Mouse (Mus musculus): ENCODE measurements around the gene Krit1.
"Not testable (repeated sequence)": the region's sequence is repeated elsewhere in the genome, so short reads cannot be mapped to it uniquely, and the experiment has no call there.

Gene Krit1

GRCm38 (mm10) chr5:3802433-3803291 is at the start of gene Krit1, which contains the start of gene Ankib1:
Gene Krit1 (plus strand): TSS chr5:3803184.
Gene Ankib1 (minus strand): TSS chr5:3802925.
- peak; percentile 90 for DNase-seq (ENCODE audit: low spot score)

GRCm38 (mm10) chr5:3771512-3771911 is 31.5 kb upstream of the Krit1 start:
- DNase-seq (ENCODE audit: low spot score) = no peak

GRCm38 (mm10) chr5:3772017-3772416 is 31.0 kb upstream of the Krit1 start:
- DNase-seq (ENCODE audit: low spot score) = no peak

GRCm38 (mm10) chr5:3782670-3783069 is 20.3 kb upstream of the Krit1 start:
- DNase-seq (ENCODE audit: low spot score) = no peak

- DNase-seq (ENCODE audit: low spot score) = no peak
Observed at GRCm38 (mm10) chr5:3783947-3784681, 18.9 kb upstream of the Krit1 start.

GRCm38 (mm10) chr5:3784751-3785496 is 18.1 kb upstream of the Krit1 start:
- DNase-seq (ENCODE audit: low spot score) = no peak

GRCm38 (mm10) chr5:3787548-3787947 is 15.4 kb upstream of the Krit1 start:
- no peak for DNase-seq (ENCODE audit: low spot score)

GRCm38 (mm10) chr5:3791048-3791447 is 11.9 kb upstream of the Krit1 start:
- DNase-seq (ENCODE audit: low spot score) = no peak

- DNase-seq (ENCODE audit: low spot score) = not testable (repeated sequence)
Observed at GRCm38 (mm10) chr5:3797101-3797500, 5.9 kb upstream of the Krit1 start.

- not testable (repeated sequence) for DNase-seq (ENCODE audit: low spot score)
Observed at GRCm38 (mm10) chr5:3798656-3799055, 4.3 kb upstream of the Krit1 start.

GRCm38 (mm10) chr5:3800041-3800440 is 2.9 kb upstream of the Krit1 start:
- DNase-seq (ENCODE audit: low spot score) = no peak

- no peak for DNase-seq (ENCODE audit: low spot score)
Observed at GRCm38 (mm10) chr5:3800881-3801280, 2.1 kb upstream of the Krit1 start.

GRCm38 (mm10) chr5:3801672-3802432 is 1.1 kb upstream of the Krit1 start:
- no peak for DNase-seq (ENCODE audit: low spot score)

- DNase-seq (ENCODE audit: low spot score) = no peak
Observed at GRCm38 (mm10) chr5:3803292-3804165, 545 bp downstream of the Krit1 start.

- no peak for DNase-seq (ENCODE audit: low spot score)
Observed at GRCm38 (mm10) chr5:3808472-3808871, 5.5 kb downstream of the Krit1 start.

- DNase-seq (ENCODE audit: low spot score) = no peak
Observed at GRCm38 (mm10) chr5:3834107-3834506, 31.1 kb downstream of the Krit1 start.

- DNase-seq (ENCODE audit: low spot score) = no peak
Observed at GRCm38 (mm10) chr5:3845026-3845425, 42.0 kb downstream of the Krit1 start, which contains the start of gene Lrrd1. Gene Lrrd1 (plus strand): TSS chr5:3845173.

- no peak for DNase-seq (ENCODE audit: low spot score)
Observed at GRCm38 (mm10) chr5:3870161-3870560, 67.2 kb downstream of the Krit1 start.

GRCm38 (mm10) chr5:3872348-3872747 is 69.4 kb downstream of the Krit1 start:
- DNase-seq (ENCODE audit: low spot score) = no peak

- DNase-seq (ENCODE audit: low spot score) = no peak
Observed at GRCm38 (mm10) chr5:3873485-3873884, 70.5 kb downstream of the Krit1 start.

GRCm38 (mm10) chr5:3886862-3887261 is 83.9 kb downstream of the Krit1 start:
- not testable (repeated sequence) for DNase-seq (ENCODE audit: low spot score)
